Mouse (Mus musculus) bone marrow, adult 2 months (tissue): ENCODE data around the gene Fndc8.

Source experiments
- CTCF ChIP-seq: fragments of 200-500 bp; IDR thresholded peaks from 2 replicates; pipeline ENCODE4 v1.5.1; 2011; ENCODE audit warnings: low read length, control low read depth; ENCODE audit not compliant: control insufficient read depth, insufficient read depth
- POLR2A ChIP-seq: fragments of 200-500 bp; IDR thresholded peaks from 2 replicates; pipeline ENCODE4 v1.6.1; 2011; ENCODE audit warnings: low read depth, mild to moderate bottlenecking, control low read depth, low read length, borderline replicate concordance; ENCODE audit not compliant: control insufficient read depth

DNA sequence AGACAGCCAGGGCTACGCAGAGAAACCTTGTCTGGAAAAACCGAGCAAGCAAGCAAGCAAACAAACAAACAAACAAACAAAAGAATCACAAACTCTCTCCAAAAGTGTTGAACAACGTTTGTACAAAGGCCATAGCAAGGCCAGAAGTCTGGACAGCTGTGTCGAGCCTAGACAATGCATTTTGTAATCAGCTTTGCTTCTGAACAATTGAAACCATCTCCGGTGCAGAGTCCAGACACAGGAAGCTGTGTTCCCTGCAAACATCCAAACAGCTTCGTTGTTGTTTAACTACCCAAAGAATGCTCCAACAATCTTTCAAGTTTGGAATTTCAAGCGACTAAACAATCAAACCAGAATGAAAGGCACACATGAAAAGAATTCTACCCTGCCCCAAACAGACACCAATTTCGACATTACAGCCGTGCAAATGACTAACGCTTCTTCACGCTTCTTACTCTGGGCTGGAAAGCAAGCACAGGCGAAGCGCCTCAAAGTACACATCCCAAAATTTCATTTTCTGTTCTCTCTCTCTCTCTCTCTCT is 34.5 kb upstream of the Fndc8 start:
- TF ChIP-seq POLR2A (no peak), CTCF (no peak)
